Mouse (Mus musculus) kidney, postnatal 10 days (tissue): ENCODE results near the gene Chchd1.

Source experiments
- DNase-seq: peaks from one replicate; pipeline ENCODE4 v3.0.0; 2021; ENCODE audit warnings: mixed read lengths

Gene Chchd1

GRCm38 (mm10) chr14:20729871-20730270 is 27.1 kb downstream of the Chchd1 start:
- no peak for DNase-seq

GRCm38 (mm10) chr14:20730853-20731602 is 28.2 kb downstream of the Chchd1 start:
- no peak for DNase-seq

GRCm38 (mm10) chr14:20733041-20733951 is 30.5 kb downstream of the Chchd1 start:
- no peak for DNase-seq

- peak; percentile 94 for DNase-seq
Observed at GRCm38 (mm10) chr14:20733952-20734774, 31.4 kb downstream of the Chchd1 start, which contains the start of gene Ndst2. Gene Ndst2, minus strand, starts transcription at chr14:20734562.

- no peak for DNase-seq
Observed at GRCm38 (mm10) chr14:20735052-20735451, 32.2 kb downstream of the Chchd1 start.

- no peak for DNase-seq
Observed at GRCm38 (mm10) chr14:20735892-20736390, 33.1 kb downstream of the Chchd1 start.

GRCm38 (mm10) chr14:20737306-20737705 is 34.5 kb downstream of the Chchd1 start:
- peak; percentile 75 for DNase-seq

GRCm38 (mm10) chr14:20738511-20738910 is 35.7 kb downstream of the Chchd1 start:
- DNase-seq, result no peak

GRCm38 (mm10) chr14:20741301-20741700 is 38.5 kb downstream of the Chchd1 start:
- no peak for DNase-seq

GRCm38 (mm10) chr14:20743614-20744013 is 40.8 kb downstream of the Chchd1 start:
- DNase-seq, result peak; percentile 70

- DNase-seq, result no peak
Observed at GRCm38 (mm10) chr14:20746935-20747334, 44.1 kb downstream of the Chchd1 start.

- DNase-seq, result no peak
Observed at GRCm38 (mm10) chr14:20748388-20748787, 45.6 kb downstream of the Chchd1 start.

- DNase-seq, result no peak
Observed at GRCm38 (mm10) chr14:20749494-20750051, 46.8 kb downstream of the Chchd1 start.

GRCm38 (mm10) chr14:20750503-20750902 is 47.7 kb downstream of the Chchd1 start:
- no peak for DNase-seq

- DNase-seq, result no peak
Observed at GRCm38 (mm10) chr14:20753792-20754191, 51.0 kb downstream of the Chchd1 start.
